Mouse (Mus musculus): ENCODE measurements at regions not wholly inside any gene's neighbourhood (a gene's known extent, or its start where the extent isn't known, plus 50 kb on each side); places are given as distances from the start of the nearest gene placed in this dataset.
"Not testable (repeated sequence)": the region's sequence is repeated elsewhere in the genome, so short reads cannot be mapped to it uniquely, and the experiment has no call there.

DNA sequence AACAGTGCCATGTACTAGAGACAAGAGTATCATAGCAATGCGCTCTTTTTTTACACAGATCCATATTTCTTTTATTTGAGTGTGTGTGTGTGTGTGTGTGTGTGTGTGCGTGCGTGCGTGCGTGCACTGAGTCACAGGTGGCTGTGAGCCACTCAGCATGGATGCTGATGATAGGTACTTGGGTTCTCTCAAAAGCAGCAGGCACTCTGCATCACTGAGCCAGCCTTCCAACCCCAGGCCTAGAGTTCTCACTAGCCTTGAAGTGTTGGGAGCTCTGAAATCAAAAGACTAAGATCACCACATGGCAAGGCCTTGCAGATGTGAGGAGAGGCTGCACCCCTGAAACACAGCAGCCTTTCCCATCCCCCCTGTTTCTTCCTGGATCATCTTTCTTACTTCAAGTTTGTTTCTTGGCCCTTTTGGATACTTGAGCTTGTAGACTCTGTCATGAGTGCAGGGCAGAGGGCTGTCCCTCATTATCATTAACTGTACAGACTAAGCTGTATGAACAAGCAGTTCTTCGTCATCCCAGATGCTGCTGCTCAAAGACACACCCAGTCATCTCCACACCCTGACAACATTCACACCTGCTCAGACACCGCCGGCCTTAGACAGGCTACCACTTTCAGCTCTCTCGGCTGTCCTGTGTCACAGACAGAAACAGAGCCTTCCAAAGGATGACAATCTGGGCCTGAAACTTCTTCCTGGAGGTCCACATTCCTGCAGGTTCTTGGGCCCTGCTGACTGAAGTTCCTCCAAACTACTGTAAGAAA lies 405.5 kb upstream of the Ercc4 start:
- no peak for DNase-seq

DNA sequence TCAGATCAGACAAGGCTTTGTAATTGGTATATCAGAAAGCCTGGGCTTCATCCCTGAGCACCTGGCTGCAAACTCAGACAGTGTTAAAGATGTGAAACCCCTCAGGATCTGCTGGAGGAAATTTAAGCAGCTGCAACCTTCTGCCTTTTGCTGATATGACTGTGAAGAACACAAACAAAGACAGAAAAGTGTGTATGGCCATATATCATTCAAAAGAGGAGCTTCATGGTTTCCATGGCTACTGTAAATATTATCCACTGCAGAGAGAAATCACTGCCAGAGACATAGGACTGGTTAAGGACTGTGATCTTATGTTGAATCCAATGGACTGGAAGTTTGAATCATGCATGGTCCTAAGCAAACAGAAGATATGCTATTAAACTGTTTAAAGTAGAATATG lies 402.6 kb upstream of the Ercc4 start:
- no peak for DNase-seq

DNA sequence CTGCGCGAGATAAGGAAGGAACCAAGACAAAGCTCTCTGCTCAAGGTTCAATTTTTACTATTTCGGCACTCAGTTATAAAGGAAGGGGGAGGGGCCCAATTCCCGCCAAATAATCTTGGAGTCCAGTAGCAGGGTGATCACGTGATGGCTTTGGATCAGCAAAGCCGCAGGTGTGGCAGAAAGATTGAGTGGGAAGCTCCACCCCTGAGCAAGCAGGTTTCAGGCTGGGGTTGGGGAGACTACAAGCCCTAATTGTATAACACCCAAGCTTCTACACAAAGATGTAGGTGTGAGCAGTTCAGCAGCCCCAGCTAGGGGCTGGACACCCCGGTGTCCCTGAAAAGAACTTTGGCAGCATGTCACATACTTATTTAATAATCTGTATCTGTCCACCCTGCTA lies 388.1 kb upstream of the Ercc4 start:
- DNase-seq: not testable (repeated sequence)

DNA sequence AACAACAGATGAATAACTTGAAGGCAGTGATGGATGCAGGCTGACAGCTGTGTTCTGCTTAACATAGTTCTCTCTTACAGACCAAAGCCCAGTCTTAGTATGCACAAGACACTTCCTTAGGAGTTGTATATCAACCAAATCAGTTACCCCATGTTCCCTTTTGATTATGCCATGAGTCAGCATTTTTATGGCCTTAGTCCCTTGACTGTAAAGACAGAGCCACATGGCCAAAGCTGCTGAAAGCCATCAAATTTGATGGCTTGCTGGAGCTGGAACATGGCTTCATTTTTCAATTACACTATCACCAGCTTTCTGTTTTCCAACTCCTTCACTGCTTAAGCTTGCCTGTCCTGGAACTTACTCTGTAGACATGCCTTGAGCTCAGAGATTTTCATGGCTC lies 383.4 kb upstream of the Ercc4 start:
- DNase-seq: no peak

DNA sequence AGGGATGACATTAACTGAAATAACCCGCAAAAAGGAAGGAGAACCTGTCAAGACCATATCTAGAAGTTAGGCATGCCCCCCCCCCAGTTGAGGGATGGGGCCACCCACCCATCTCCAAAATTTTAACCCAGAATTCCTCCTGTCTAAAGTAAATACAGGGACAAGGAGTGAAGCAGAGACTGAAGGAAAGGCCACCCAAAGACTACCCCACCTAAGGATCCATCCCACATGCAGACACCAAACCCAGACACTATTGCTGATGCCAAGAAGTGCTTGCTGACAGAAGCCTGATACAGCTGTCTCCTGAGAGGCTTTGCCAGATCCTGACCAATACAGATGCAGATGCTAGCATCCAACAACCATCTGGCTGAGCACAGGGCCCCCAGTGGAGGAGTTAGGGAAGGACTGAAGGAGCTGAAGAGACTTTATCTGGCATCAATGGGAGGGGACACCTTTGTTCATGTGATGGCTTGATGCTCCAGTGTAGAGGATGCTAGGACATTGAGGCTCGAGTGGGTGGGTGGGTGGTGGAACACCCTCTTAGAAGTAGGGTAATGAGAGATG lies 379.2 kb upstream of the Ercc4 start:
- not testable (repeated sequence) for DNase-seq

DNA sequence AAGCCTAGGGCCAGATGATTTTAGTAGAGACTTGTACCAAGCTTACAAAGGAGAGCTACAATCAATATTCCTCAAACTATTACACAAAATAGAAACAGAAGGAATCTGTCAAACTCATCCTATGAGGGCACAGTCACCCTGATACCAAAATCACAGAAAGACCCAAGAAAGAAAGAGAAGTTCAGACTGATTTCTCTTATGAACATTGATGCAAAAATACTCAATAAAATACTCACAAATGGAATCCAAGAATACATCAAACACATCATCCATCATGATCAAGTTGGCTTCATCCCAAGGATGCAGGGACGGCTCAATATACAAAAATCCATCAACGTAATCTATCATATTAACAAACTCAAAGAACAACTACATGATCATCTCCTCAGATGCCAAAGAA lies 377.9 kb upstream of the Ercc4 start:
- no peak for DNase-seq

DNA sequence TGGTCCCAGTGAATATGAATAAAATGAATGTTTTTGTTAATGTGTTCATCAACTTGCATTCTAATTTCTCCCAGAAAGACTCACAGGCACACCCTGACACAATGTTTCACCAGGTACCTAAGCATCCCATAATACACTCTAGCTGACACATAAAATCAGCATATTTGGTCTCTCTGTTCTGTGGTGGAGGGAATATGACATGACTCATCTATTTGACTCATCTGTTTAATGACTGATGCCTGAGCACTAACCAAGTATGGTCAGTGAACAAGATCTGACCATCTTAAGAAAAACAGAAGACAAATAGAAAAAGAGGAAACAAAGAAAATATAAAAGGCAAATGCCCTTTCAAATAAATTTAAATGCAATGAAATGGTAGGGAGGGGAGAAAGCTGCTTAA lies 367.0 kb upstream of the Ercc4 start:
- no peak for DNase-seq

DNA sequence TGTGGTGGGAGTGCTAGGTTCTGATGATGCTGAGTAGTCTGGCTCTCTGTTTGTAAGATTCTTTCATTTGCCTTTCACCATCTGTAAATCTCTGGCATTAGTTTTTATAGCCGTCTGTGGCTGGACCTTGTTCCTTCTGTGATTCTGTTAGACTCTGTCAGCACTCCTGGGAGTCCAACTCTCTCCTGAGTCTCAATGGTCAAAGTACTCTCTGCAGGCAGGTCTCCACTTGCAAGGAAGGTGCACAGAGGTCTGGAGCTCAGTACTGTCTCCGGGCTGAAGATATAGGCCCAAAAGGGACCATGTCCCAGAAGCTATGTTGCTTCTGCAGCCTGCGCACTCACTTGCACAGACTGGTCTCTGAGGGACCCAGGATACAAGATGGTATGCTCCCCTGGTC lies 356.3 kb upstream of the Ercc4 start:
- DNase-seq: no peak

DNA sequence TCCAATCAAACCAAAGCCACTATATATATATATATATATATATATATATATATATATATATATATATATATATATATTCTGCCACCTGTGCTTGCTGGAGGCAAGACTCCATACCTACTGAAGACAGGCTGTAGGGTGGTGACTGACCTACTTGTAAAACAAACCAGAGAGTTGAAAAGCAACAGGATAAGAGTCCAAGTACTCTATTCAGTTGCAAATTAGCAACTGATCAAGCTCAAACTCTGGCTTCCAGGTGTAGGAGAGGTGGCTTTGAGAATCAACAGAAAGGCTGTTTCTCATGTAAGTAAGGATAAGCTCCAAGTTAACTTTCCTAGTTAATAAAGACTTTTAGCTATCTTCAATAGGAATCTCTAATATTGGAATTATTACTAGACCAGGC lies 355.1 kb upstream of the Ercc4 start:
- no peak for DNase-seq

DNA sequence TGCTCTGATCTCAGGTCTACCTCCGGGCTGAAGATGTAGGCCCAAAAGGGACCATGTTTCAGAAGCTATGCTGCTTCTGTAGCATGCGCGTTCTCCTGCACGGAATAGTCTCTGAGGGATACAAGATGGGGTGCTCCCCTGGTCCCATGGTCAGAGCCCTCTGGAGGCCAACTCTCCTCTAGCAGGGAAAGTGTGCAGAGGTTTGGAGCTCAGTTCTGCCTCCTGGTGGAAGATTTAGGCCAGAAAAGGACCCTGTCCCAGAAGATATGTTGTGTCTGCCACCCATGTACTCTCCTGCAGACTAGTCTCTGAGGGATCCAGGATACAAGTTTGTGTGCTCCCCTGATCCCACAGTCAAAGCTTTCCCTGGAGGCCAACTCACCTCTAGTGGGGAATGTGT lies 350.9 kb upstream of the Ercc4 start:
- DNase-seq: peak; percentile 11

DNA sequence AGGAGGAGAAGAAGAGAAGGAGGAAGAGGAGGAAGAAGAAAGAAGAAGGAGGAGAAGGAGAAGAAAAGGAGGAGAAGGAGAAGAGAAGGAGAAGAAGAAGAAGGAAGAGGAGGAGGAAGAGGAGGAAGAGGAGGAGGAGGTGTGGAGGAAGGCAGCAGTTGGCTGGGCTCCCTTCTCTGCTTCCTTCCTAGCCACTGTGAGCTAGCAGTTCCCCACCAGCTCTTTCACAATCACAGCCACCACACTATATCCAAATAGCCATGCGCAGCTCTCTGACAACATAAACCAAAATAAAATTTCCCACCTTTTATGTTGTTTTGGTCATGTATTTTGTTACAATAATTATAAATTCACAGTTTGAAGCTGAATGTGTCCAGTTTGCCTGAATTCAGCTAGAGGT lies 345.3 kb upstream of the Ercc4 start:
- DNase-seq: no peak

DNA sequence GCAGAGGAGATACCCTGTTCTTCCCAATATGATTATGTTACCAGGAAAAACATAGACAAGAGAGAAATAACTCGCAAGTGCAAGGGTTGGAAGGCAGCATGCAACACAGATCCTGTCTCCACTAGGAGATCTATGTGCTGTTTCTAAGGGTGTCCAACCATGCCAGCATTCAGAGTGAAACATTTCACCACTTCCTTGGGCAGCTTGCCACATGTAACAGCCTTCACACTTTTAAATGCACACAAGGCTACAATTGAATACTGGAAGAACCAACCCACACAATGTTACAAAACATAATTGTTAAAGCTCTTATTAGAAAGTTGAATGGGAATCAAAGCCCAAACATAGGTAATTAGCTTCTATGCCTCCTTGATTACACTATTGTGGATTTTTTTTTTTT lies 344.9 kb upstream of the Ercc4 start:
- DNase-seq: no peak

DNA sequence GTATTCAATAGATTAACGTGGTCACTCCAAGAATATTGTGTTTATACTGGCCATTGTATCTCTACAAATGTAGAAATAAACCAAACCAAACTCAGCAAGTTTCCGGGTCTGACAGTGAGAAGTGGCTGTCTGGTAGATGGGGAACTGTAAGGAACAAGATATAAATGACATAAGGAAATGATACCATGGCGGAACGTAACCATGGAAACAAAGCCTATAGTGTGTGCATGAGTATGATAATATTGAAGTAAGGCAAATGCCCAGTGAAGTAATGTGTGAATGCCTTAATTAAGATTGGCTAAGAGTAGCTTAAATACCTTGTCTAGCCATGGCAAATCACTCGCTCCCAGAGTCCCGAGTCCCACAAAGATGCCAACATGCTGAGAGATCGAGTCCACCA lies 342.6 kb upstream of the Ercc4 start:
- DNase-seq: no peak

DNA sequence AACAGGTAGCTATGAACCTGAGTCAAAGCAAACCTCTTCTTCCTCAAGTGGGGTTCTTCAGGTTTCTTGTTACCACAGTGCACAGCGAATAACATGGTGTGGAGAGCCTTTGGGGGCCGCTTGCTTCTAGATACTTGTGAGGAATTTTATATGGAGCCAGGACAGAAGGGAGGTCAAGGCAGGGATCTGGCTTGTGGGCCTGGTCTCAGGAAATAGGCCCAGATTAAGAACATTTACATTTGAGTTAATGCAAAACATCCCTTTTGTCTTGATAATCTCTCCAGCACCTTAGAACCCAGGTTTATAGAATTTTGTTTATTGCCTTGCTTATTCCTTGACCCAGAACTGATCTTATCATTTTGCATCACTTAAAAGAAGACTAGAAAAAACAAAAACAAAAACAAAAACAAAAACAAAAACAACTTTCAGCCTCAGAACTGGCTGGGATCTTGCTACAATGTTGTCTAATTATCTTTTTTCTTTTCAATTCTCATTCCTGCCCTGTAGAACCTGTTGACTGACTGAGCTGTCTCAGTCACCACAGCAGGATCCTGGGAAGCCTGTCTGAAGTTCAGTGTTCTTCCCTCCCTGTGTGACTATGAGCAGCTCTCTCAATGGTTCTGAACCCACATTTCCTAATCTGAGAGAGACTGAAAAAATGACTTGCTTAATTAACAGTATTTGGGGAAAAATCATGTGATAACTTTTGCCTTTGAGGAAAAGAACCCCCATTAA lies 341.2 kb upstream of the Ercc4 start:
- no peak for DNase-seq

DNA sequence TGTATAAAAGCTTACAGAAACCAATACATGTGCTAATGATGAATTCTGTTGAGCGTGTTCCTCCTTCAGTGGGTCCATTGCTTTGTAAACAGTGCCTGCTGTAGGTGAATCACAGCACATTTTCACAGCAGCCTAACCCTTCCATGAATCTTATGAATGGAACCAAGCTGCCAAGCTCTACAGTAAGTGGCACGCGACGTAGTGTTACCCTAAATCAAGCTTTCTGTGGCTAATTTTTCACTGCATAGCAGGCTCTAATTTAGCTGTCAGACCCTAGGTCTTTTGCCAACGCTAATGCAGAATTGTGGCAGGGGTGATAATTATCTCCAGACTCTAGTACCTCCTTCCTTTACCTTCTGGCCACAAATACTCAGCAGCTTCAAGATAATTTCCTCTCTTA lies 339.0 kb upstream of the Ercc4 start:
- DNase-seq: no peak

DNA sequence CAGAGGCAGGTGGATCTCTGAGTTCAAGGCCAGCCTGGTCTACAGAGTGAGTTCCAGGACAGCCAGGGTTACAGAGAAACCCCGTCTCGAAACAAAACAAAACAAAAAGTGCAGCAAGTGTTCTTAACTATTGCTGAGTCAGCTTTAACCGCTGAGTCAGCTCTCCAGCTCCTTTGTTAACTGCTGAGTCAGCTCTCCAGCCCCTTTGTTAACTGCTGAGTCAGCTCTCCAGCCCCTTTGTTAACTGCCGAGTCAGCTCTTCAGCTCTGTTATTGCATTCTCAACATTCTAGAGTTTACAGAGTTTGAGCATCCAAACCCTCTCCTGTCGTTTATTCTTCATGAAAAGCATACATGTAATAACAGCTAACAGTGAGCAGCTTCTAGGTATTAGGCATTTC lies 336.9 kb upstream of the Ercc4 start:
- DNase-seq: peak; percentile 9

DNA sequence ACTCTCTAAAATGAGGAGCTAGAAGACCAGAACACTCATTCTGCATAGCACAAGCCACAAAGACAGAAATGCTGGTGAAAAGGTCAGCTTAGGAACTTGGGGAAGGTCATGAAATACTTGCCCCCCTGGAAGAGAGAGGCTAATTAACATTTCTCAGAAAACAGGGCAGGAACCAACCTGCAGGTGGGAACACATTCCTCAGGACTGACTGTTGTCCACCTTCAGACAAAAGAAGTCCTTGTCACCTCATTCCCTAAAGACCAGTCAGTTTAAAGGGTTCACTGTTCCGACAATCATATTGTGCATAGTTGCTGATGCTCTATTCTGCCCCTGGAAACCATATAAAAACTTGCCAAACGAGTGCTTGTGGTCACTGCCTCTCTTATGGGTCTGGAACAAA lies 333.6 kb upstream of the Ercc4 start:
- no peak for DNase-seq

DNA sequence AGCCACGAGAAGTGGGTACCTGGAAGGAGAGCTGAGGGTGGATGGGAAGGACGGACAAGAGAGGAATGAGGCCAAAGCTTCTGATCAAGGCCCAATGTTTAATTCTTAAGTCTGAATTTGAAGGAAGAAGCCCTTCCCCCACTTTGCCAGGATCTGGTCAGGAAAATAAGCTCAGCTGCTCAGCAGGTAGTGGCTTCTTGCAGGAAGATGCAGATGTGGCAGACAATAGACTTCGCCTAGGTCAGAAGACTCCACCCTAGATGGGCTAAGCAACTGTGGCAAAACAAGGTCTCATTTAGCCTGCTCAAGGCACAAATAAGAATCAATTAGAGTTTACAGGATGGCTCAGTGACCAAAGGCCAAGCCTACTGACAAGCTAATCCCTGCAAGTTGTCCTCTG lies 330.4 kb upstream of the Ercc4 start:
- no peak for DNase-seq

DNA sequence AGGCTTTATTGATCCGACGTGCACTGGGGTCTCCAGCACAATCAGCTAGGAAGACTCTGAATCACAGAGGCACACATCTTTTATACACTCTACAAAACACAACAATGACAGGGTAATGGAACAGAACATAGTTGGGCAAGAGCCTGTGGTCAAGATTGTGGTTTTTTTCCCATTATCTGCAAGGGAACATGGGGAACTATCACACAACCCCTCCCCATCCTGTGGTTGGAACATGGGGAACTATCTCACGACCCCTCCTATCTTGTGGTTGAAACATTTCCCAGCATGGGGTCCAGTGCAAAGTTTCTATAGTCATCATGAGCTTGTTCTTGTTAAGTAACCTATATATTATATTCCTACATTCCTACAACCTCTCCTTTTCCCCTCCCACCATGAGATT lies 328.8 kb upstream of the Ercc4 start:
- no peak for DNase-seq

DNA sequence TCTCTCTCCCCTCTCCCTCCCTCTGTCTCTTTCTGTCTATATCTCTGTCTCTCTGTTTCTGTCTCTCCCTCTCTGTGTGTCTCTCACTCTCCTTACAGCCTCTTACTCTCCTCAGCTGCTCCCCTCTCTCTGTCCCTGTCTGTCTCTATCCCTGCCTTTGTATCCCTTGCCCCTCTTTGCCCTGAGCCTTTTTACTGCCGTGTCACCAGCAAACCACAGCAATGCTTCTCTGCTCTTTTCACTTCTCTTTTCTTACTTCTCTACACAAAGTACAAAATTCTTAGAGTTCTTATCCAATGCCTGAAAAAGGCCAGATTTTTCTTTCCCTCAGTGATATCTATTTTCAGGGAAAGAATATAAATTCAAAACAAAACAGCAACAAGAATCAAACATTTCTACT lies 323.7 kb upstream of the Ercc4 start:
- DNase-seq: no peak

DNA sequence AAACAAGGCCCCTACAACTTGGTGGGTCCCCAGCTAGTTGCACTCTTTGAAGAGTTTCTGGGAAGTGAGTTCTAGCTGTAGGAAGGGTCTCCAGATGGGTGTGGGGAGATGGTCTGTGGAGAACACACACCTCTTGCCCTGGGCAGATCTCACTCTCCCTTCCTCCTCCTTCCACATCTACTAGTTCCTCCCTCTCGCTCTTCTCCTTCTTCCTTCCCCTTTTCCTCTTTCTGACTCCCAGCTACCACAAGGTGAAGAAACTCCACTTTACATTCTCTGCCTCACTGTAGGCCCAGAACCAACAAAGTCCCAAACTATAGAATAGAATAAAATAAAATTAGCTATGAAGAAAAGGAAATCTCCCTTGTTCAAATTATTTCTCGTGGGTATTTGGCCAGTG lies 311.0 kb upstream of the Ercc4 start:
- DNase-seq: no peak

DNA sequence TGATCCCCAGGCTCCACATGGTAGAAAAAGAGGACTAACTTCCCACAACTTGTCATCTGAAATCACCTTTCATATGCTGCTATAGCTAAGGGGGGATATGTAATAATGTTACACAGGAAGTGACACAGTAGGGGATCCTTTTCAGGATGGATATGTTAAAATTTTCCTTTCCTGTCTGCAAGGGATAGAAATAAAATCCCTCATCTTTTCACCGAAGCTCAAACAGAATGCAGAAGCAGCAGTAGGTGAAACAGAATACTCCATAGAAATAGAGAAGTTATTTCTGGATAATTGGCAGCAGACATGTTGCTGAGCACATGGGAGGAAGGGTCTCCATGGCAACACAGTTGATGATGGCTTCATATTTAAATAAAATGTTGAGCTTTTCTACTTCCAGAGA lies 309.3 kb upstream of the Ercc4 start:
- peak; percentile 10 for DNase-seq

DNA sequence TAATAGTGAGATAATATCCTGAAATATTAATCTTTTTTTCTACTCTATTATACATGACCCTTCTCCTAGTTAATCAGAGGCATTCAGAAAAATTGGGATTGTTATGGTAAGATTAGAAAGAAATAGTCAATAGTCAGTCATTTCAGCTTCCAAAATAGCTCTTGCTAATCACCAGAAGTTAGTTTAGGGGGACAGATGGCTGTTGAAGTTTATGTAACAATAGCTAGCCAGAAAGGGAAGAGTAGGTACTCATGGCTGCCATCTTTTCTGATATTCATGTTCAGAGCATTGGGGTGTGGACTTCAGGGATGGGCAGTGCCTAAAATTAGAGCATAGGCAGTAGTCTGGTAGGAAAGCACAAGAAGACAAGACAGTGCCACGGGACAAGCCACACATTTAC lies 306.8 kb upstream of the Ercc4 start:
- no peak for DNase-seq

DNA sequence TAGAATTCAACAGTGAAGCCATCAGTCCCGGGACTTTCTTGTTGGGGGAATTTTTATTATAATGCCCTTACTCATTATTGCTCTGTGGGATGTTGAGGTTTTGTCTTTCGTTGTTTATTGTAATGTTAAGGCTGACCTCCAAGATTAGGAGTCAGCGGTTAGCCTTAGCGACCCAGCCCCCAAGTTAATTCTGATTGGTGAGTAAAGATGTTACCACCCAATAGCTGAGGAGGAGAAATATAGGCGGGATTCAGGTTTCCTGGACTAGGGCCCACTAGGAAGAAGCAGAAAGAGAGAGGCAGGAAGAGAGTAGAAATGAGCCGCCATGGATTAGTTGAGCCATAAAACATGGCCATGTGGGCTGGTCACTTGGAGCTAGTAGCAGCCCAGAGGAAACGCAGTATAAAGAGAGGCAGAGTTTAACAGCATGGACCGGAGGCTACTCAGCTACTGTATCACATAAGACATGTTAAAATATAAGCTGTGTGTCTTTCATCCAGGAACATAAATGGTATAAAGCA lies 302.1 kb upstream of the Ercc4 start:
- no peak for DNase-seq

All from embryo, embryonic 11 days (tissue).